Mouse (Mus musculus) small intestine, adult 2 months (tissue): ENCODE measurements around the gene Nbas.
A peak's percentile ranks its signal among the peaks of the same experiment; 100 is the strongest.

ENCODE experiments used
- CTCF ChIP-seq: fragments of 200-500 bp; IDR thresholded peaks from 2 replicates; pipeline ENCODE4 v1.5.1; 2012; ENCODE audit warnings: low read depth, mild to moderate bottlenecking, control low read depth, inconsistent platforms, low read length, moderate library complexity, mixed read lengths; ENCODE audit not compliant: insufficient replicate concordance, insufficient read length; ENCODE audit errors: extremely low read depth
- POLR2A ChIP-seq: fragments of 200-500 bp; IDR thresholded peaks from 2 replicates; pipeline ENCODE4 v1.6.1; 2012; ENCODE audit warnings: low read depth, mild to moderate bottlenecking, control low read depth, inconsistent platforms, low read length, moderate library complexity

- no peak for TF ChIP-seq CTCF
- TF ChIP-seq POLR2A = peak; percentile 57; the same call in 1 of the 2 replicates
Measured at GRCm38 (mm10) chr12:13268826-13269449, at the start of gene Nbas.
